Mouse (Mus musculus): ENCODE data around the gene Ctss. TPM values are rescaled to one million over a fixed set of nuclear protein-coding genes. Genes with fewer than 3 reads are reported as not detected.

The Ctss gene
- polyA plus RNA-seq (2014; fragmentation: Illumina TruSeq; extraction: RNeasy Lipid Tissue Mini Kit (QIAGEN cat#74804); ENCODE audit: low read depth, low replicate concordance) = 20.0 TPM

DNA sequence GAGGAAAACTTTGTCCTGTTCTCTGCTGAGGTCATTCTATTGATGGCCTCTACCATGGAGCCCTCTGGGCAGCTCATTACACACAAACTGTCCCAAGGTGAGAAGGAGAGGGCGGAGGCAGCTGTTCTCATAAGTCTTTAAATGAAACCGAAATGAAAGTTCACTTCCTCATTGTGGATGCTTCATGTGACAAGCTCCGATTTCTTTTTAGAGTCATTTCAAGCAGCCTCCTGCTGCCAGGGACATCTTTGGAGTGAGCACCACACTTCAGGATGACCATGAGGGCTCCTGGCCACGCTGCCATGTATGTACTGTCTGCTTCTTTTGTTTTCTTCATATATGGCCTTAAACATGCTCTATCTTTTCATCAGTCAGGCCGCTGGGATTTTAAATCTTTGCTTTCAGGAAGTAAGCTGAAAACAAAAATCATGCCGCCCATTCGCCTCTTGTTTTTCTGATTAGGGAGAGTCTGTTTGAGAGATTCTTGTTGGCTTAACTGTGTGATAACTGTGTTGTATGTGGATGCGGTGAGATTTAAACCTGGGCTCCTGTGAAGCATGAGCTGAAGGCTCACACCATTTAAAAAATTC lies at the start of gene Ctss:
Gene Ctss, plus strand, starts transcription at position 165 of the 590 bp plus-strand sequence.

DNA sequence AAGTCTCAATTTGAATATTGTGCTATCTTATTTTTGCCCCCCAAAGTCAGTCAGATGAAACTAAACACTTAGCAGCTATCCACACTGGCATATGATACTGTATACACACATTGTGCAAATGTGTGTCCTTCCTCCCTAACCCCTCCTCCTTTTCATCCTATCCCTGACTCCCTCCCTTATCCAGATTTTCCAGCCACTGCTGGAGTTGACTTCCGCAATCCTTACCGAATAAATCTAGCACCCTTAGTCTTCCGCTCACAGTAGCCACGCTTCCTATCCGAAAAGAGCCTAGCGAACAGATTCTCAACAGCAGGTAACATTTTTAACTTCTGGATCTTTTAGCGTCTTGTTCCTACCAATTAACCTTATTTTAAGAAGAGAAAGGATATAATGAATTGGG lies 27.6 kb upstream of the Ctss start, which contains the start of gene Ctsk:
Gene Ctsk, plus strand, starts transcription at position 233 of the 400 bp plus-strand sequence.

DNA sequence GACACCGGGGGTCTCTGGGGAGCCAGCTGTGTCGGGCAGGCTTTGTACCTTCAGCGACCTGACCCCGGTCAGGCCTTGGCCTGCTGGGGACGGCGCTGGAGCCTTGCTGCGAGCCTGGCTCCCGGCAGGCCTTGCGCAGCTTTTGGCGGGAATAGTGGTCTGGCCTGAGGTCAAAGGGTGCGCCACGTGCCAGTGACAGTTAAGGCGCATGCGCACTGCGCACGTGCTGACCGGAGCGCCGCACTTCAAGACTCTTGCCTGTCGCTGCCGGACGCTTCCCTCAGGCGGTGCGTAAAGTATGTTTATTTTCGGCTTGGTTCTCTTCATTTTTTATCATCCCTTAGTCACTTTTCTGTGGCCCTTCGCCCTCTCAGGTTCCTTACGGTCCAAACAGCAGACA lies 32.9 kb downstream of the Ctss start, which contains the start of gene Hormad1:
Gene Hormad1, plus strand, starts transcription at position 241 of the 400 bp plus-strand sequence.

DNA sequence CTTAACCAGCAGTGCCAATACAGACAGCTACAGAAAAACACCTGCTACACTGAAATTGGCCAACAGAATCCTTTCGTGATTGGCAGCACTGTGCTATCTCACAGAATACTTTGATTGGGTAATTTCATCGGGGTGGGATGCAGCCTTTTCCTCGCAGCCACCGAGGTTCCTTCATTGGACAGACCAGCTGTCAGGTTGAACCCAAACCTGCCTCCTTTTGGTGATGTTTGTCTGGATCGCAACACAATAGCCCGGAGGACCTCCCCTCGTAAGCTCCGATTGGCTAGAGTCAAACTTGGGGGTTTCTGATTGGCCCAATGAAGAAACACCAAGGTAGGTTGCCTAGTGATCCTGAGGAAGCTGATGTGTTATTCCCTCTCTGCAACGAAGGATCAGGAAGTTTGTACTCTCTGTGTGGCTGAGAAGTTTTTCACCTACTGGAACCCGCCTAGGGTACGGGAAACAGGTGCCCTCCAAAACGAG lies 62.1 kb downstream of the Ctss start, which contains the start of gene Golph3l:
Gene Golph3l, plus strand, starts transcription at position 331 of the 483 bp plus-strand sequence.

Other genes starting within 250 kb of the Ctss start
- 24.4 TPM for gene Mindy1, start 245.4 kb upstream of the Ctss start, polyA plus RNA-seq (2014; fragmentation: Illumina TruSeq; extraction: RNeasy Lipid Tissue Mini Kit (QIAGEN cat#74804); ENCODE audit: low read depth, low replicate concordance)
- 27.0 TPM for gene Prune1, start 244.7 kb upstream of the Ctss start, polyA plus RNA-seq (2014; fragmentation: Illumina TruSeq; extraction: RNeasy Lipid Tissue Mini Kit (QIAGEN cat#74804); ENCODE audit: low read depth, low replicate concordance)
- gene Anxa9, start 219.6 kb upstream of the Ctss start, polyA plus RNA-seq (2014; fragmentation: Illumina TruSeq; extraction: RNeasy Lipid Tissue Mini Kit (QIAGEN cat#74804); ENCODE audit: low read depth, low replicate concordance) = 2.1 TPM
- gene Cers2, start 212.0 kb upstream of the Ctss start, polyA plus RNA-seq (2014; fragmentation: Illumina TruSeq; extraction: RNeasy Lipid Tissue Mini Kit (QIAGEN cat#74804); ENCODE audit: low read depth, low replicate concordance) = 54.0 TPM
- gene Setdb1, start 169.6 kb upstream of the Ctss start, polyA plus RNA-seq (2014; fragmentation: Illumina TruSeq; extraction: RNeasy Lipid Tissue Mini Kit (QIAGEN cat#74804); ENCODE audit: low read depth, low replicate concordance) = 12.5 TPM
- not detected for gene 4930558C23Rik, start 123.9 kb upstream of the Ctss start, polyA plus RNA-seq (2014; fragmentation: Illumina TruSeq; extraction: RNeasy Lipid Tissue Mini Kit (QIAGEN cat#74804); ENCODE audit: low read depth, low replicate concordance)
- gene Arnt, start 92.4 kb upstream of the Ctss start, polyA plus RNA-seq (2014; fragmentation: Illumina TruSeq; extraction: RNeasy Lipid Tissue Mini Kit (QIAGEN cat#74804); ENCODE audit: low read depth, low replicate concordance) = 34.4 TPM
- 5.2 TPM for gene Ctsk, start 27.5 kb upstream of the Ctss start, polyA plus RNA-seq (2014; fragmentation: Illumina TruSeq; extraction: RNeasy Lipid Tissue Mini Kit (QIAGEN cat#74804); ENCODE audit: low read depth, low replicate concordance)
- not detected for gene Hormad1, start 32.9 kb downstream of the Ctss start, polyA plus RNA-seq (2014; fragmentation: Illumina TruSeq; extraction: RNeasy Lipid Tissue Mini Kit (QIAGEN cat#74804); ENCODE audit: low read depth, low replicate concordance)
- 17.8 TPM for gene Golph3l, start 62.1 kb downstream of the Ctss start, polyA plus RNA-seq (2014; fragmentation: Illumina TruSeq; extraction: RNeasy Lipid Tissue Mini Kit (QIAGEN cat#74804); ENCODE audit: low read depth, low replicate concordance)
- 82.3 TPM for gene Ensa, start 98.2 kb downstream of the Ctss start, polyA plus RNA-seq (2014; fragmentation: Illumina TruSeq; extraction: RNeasy Lipid Tissue Mini Kit (QIAGEN cat#74804); ENCODE audit: low read depth, low replicate concordance)
- 125 TPM for gene Mcl1, start 132.0 kb downstream of the Ctss start, polyA plus RNA-seq (2014; fragmentation: Illumina TruSeq; extraction: RNeasy Lipid Tissue Mini Kit (QIAGEN cat#74804); ENCODE audit: low read depth, low replicate concordance)
- 41.3 TPM for gene Adamtsl4, start 161.1 kb downstream of the Ctss start, polyA plus RNA-seq (2014; fragmentation: Illumina TruSeq; extraction: RNeasy Lipid Tissue Mini Kit (QIAGEN cat#74804); ENCODE audit: low read depth, low replicate concordance)
- 54.6 TPM for gene Ecm1, start 212.8 kb downstream of the Ctss start, polyA plus RNA-seq (2014; fragmentation: Illumina TruSeq; extraction: RNeasy Lipid Tissue Mini Kit (QIAGEN cat#74804); ENCODE audit: low read depth, low replicate concordance)
- gene Tars2, start 233.4 kb downstream of the Ctss start, polyA plus RNA-seq (2014; fragmentation: Illumina TruSeq; extraction: RNeasy Lipid Tissue Mini Kit (QIAGEN cat#74804); ENCODE audit: low read depth, low replicate concordance) = 42.7 TPM